Comparison of ENCODE assay signal across 8 mouse cellular contexts in genomic region chr8:83902961-83903666, GRCm38 (mm10). TPM values are rescaled to one million over a fixed set of nuclear protein-coding genes. Genes with fewer than 3 reads are reported as not detected.
A peak's percentile ranks its signal among the peaks of the same experiment; 100 is the strongest.
DNase-seq lines count a peak whose midpoint lies in the region; ATAC-seq and TF ChIP-seq lines count a peak whose summit lies in the region.

No protein-coding gene starts in this region.

- peaks cover 8% of the 10 kb centered on the region; the same call in 1 of the 2 replicates for H3K36me3 ChIP-seq in hindbrain, embryonic 10.5 days
- no peaks in the 10 kb centered on the region for H3K36me3 ChIP-seq in stomach, postnatal 0 days (ENCODE audit: control insufficient read depth, insufficient read depth, low read length)

- H3K4me3 ChIP-seq in hindbrain, embryonic 10.5 days, result peak overlapping the region; percentile 91
- H3K4me3 ChIP-seq in stomach, postnatal 0 days (ENCODE audit: low read depth, low read length), result no peak overlapping the region

- H3K27ac ChIP-seq in hindbrain, embryonic 10.5 days, result peak overlapping the region; percentile 66
- peak overlapping the region; percentile 1; the same call in 1 of the 2 replicates for H3K27ac ChIP-seq in stomach, postnatal 0 days (replicated peaks)

- peak; percentile 49 for TF ChIP-seq CTCF in stomach, postnatal 0 days (IDR thresholded peaks at IDR 0.05; ENCODE audit: low read depth)

- peaks cover 64% of the 10 kb centered on the region for H3K4me1 ChIP-seq in hindbrain, embryonic 10.5 days (replicated peaks)
- H3K4me1 ChIP-seq in stomach, postnatal 0 days (replicated peaks; ENCODE audit: control insufficient read depth, insufficient read depth), result no peaks in the 10 kb centered on the region

- DNase-seq in adrenal gland, postnatal 14 days, result peak; percentile 63
- DNase-seq in adrenal gland, postnatal 4 days (ENCODE audit: low spot score in 2 of 2), result no peak
- peak; percentile 40 for DNase-seq in right cerebral cortex, postnatal 25 days
- no peak for DNase-seq in right cerebral cortex, postnatal 4 days
- DNase-seq in hindbrain, embryonic 10.5 days (ENCODE audit: low spot score), result peak; percentile 47
- DNase-seq in lung, postnatal 10 days, result peak; percentile 57
- no peak for DNase-seq in stomach, postnatal 0 days (ENCODE audit: low spot score)

- H3K9me3 ChIP-seq in hindbrain, embryonic 10.5 days, result no peaks in the 10 kb centered on the region
- H3K9me3 ChIP-seq in stomach, postnatal 0 days (ENCODE audit: control insufficient read depth, low read length), result no peaks in the 10 kb centered on the region

- H3K9ac ChIP-seq in stomach, postnatal 0 days (ENCODE audit: low read length), result no peak overlapping the region

- H3K27me3 ChIP-seq in hindbrain, embryonic 10.5 days (ENCODE audit: insufficient read depth, poor library complexity, severe bottlenecking), result peaks cover 2% of the 10 kb centered on the region
- H3K27me3 ChIP-seq in stomach, postnatal 0 days (ENCODE audit: control insufficient read depth, insufficient read depth, low read length), result no peaks in the 10 kb centered on the region

- no peak for ATAC-seq in stomach, postnatal 0 days (ENCODE audit: low FRiP score, low TSS enrichment)
- ATAC-seq in megakaryocyte progenitor cell, adult 5-6 weeks (replicated peaks; ENCODE audit: poor library complexity), result no peak

- WGBS in hindbrain, embryonic 10.5 days, result 6% methylated on average over 13 of the region's 13 CpGs
- 17% methylated on average over 11 of the region's 13 CpGs for WGBS in stomach, postnatal 0 days

- peak overlapping the region; percentile 17 for H3K4me2 ChIP-seq in stomach, postnatal 0 days (replicated peaks; ENCODE audit: low read depth)

- TF ChIP-seq EP300 in stomach, postnatal 0 days (optimal IDR thresholded peaks at IDR 0.05), result no peak

RNA-seq across cellular contexts. Expression of gene Adgrl1, which starts 3.2 kb away (rescaled TPM):
- 63.1 and 64.1 TPM in 2 replicates for total RNA-seq in adrenal gland, postnatal 14 days (2021)
- total RNA-seq in adrenal gland, postnatal 4 days (2021), result 100 to 1,000 TPM; 103 to 109 TPM
- 10.9 and 15.4 TPM in 2 replicates for polyA plus RNA-seq in hindbrain, embryonic 10.5 days (2016; fragmentation: Nextera tagmentation; extraction: Ambion mirVana)
- 6.5 and 7.5 TPM in 2 replicates for polyA plus RNA-seq in stomach, postnatal 0 days (2015; fragmentation: Nextera tagmentation; extraction: Ambion mirVana)
- total RNA-seq in megakaryocyte progenitor cell, adult 5-6 weeks (2015), result 2.9 and 5.9 TPM in 2 replicates
- total RNA-seq in megakaryocyte progenitor cell, adult 5-6 weeks (2017), result 2.3 and 2.4 TPM in 2 replicates

RNA-seq across cellular contexts. Expression of gene Gm10644, which starts 51.9 kb away (rescaled TPM):
- total RNA-seq in adrenal gland, postnatal 14 days (2021), result 1.1 and 1.4 TPM in 2 replicates
- total RNA-seq in adrenal gland, postnatal 4 days (2021), result under 1 TPM; 0.62 to 0.70 TPM
- 1.1 and 1.5 TPM in 2 replicates for polyA plus RNA-seq in hindbrain, embryonic 10.5 days (2016; fragmentation: Nextera tagmentation; extraction: Ambion mirVana)
- polyA plus RNA-seq in stomach, postnatal 0 days (2015; fragmentation: Nextera tagmentation; extraction: Ambion mirVana), result 0.11 and 0.13 TPM in 2 replicates
- total RNA-seq in megakaryocyte progenitor cell, adult 5-6 weeks (2015), result not detected in 2 replicates
- total RNA-seq in megakaryocyte progenitor cell, adult 5-6 weeks (2017), result 0.46 TPM in 1 of 2 replicates, not detected in the other

RNA-seq across cellular contexts. Expression of gene Asf1b, which starts 52.2 kb away (rescaled TPM):
- 9.7 and 10.7 TPM in 2 replicates for total RNA-seq in adrenal gland, postnatal 14 days (2021)
- 10 to 100 TPM; 16.9 to 20.1 TPM for total RNA-seq in adrenal gland, postnatal 4 days (2021)
- polyA plus RNA-seq in hindbrain, embryonic 10.5 days (2016; fragmentation: Nextera tagmentation; extraction: Ambion mirVana), result 99.1 and 112 TPM in 2 replicates
- 14.1 and 16.6 TPM in 2 replicates for polyA plus RNA-seq in stomach, postnatal 0 days (2015; fragmentation: Nextera tagmentation; extraction: Ambion mirVana)
- 40.3 and 51.0 TPM in 2 replicates for total RNA-seq in megakaryocyte progenitor cell, adult 5-6 weeks (2015)
- 32.5 and 38.1 TPM in 2 replicates for total RNA-seq in megakaryocyte progenitor cell, adult 5-6 weeks (2017)

Comparison
In these comparisons a context has a peak if more than half of its experiments do, and no peak if none do; other contexts are left out.
1. DNase-seq: peak in adrenal gland, postnatal 14 days (single experiment), right cerebral cortex, postnatal 25 days (single experiment), hindbrain, embryonic 10.5 days (single experiment) and lung, postnatal 10 days (single experiment); none in adrenal gland, postnatal 4 days (0 of 2), right cerebral cortex, postnatal 4 days (single experiment) and stomach, postnatal 0 days (single experiment).